Mouse (Mus musculus) kidney, adult 9 months (tissue): ENCODE results near the gene Mfsd6.

Source experiments
- DNase-seq: peaks from one replicate; pipeline ENCODE4 v3.0.0; 2022

The Mfsd6 gene

GRCm38 (mm10) chr1:52638101-52638500 lies 89.2 kb downstream of the Mfsd6 start:
- DNase-seq: no peak

- no peak for DNase-seq
Measured at GRCm38 (mm10) chr1:52635932-52636331, 91.3 kb downstream of the Mfsd6 start.

- DNase-seq: no peak
Measured at GRCm38 (mm10) chr1:52634251-52634650, 93.0 kb downstream of the Mfsd6 start.

GRCm38 (mm10) chr1:52631570-52631969 lies 95.7 kb downstream of the Mfsd6 start:
- DNase-seq: peak; percentile 14

- no peak for DNase-seq
Measured at GRCm38 (mm10) chr1:52630937-52631299, 96.3 kb downstream of the Mfsd6 start.

- DNase-seq: peak; percentile 94
Measured at GRCm38 (mm10) chr1:52630248-52630936, 96.9 kb downstream of the Mfsd6 start, which contains the start of gene Nemp2. Gene Nemp2 (plus strand): TSS chr1:52630703.

- no peak for DNase-seq
Measured at GRCm38 (mm10) chr1:52620442-52620841, 106.8 kb downstream of the Mfsd6 start.

GRCm38 (mm10) chr1:52618217-52618616 lies 109.0 kb downstream of the Mfsd6 start:
- DNase-seq: no peak

- DNase-seq: no peak
Measured at GRCm38 (mm10) chr1:52608486-52608885, 118.8 kb downstream of the Mfsd6 start.

- DNase-seq: no peak
Measured at GRCm38 (mm10) chr1:52607700-52608099, 119.6 kb downstream of the Mfsd6 start.
